Mouse (Mus musculus) lung, adult 2 months (tissue): ENCODE results near the gene Ddr2. TPM values are rescaled to one million over a fixed set of nuclear protein-coding genes. Genes with fewer than 3 reads are reported as not detected.

Experiments used
- DNase-seq: peaks from one replicate; pipeline ENCODE4 v3.0.0; 2022
- H3K4me1 ChIP-seq: fragments of 200-500 bp; 2 replicates; pipeline ENCODE4 v1.6.1; 2011; ENCODE audit warnings: low read length; ENCODE audit not compliant: control insufficient read depth, insufficient read depth
- H3K4me3 ChIP-seq: fragments of 200-500 bp; replicated peaks from 2 replicates; pipeline ENCODE3; 2011; ENCODE audit warnings: low read depth, mild to moderate bottlenecking, control low read depth, low read length; ENCODE audit errors: extremely low read depth
- CTCF ChIP-seq: fragments of 200-500 bp; IDR thresholded peaks from 2 replicates; pipeline ENCODE4 v1.5.1; 2011; ENCODE audit warnings: mild to moderate bottlenecking, low read length, control low read depth; ENCODE audit not compliant: insufficient read depth
- POLR2A ChIP-seq: fragments of 200-500 bp; IDR thresholded peaks from 2 replicates; pipeline ENCODE4 v1.6.1; 2011; ENCODE audit warnings: low read depth, mild to moderate bottlenecking, control low read depth, low read length, borderline replicate concordance; ENCODE audit errors: extremely low read depth
- WGBS: fragments of 180-500 bp; shearing (Covaris S2); methylation state at CpG from one replicate; pipeline ENCODE4 v1.1.7; 2018; 5-methylcytosine and 5-hydroxymethylcytosine counted together
- polyA plus RNA-seq: library from polyadenylated mRNA; depleted of rRNA; stranded (reverse); fragments of >200 nt; gene quantifications from 2 replicates; pipeline ENCODE4 v1.2.3, GENCODE M21; 2012

Ddr2 gene
- polyA plus RNA-seq, 1 experiment, result 42.6 TPM

DNA sequence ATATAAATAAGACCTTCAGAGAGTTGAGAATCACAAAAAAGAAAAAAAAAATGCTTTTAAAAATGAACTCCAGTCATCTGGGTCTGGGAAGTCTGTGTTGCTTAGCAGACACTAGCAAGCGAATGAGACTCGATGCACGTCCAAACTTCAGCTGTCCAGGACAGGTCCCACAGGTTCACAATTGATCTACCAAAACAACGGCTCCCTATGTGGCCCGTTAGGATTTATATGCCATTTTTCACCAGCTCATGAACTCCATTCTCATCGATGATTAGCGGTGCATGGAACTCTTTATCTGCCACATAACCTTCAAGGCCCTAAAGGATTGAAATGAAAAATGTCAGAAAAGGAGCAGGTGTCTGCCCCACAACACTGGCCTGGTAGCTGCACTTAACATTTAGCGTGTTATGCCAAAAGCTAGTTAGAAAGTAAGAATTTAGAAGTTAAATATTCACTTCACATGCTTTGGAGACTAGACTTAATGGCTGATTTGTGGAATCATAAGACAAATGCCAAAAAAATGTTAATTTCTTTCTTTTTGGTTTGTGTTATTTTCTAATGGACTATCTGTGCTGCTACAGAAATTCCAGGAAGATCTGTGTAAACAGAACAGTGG, 31.8 kb upstream of the Ddr2 start:
- H3K4me1 ChIP-seq, result no peaks in the 10 kb centered on the region
- DNase-seq, result no peak
- TF ChIP-seq POLR2A (no peak), CTCF (no peak)
- 96% methylated on average over 8 of the region's 8 CpGs for WGBS
- H3K4me3 ChIP-seq, result no peak overlapping the region

GRCm38 (mm10) chr1:170141626-170142025, 31.1 kb upstream of the Ddr2 start:
- 93% methylated on average over 5 of the region's 5 CpGs for WGBS

DNA sequence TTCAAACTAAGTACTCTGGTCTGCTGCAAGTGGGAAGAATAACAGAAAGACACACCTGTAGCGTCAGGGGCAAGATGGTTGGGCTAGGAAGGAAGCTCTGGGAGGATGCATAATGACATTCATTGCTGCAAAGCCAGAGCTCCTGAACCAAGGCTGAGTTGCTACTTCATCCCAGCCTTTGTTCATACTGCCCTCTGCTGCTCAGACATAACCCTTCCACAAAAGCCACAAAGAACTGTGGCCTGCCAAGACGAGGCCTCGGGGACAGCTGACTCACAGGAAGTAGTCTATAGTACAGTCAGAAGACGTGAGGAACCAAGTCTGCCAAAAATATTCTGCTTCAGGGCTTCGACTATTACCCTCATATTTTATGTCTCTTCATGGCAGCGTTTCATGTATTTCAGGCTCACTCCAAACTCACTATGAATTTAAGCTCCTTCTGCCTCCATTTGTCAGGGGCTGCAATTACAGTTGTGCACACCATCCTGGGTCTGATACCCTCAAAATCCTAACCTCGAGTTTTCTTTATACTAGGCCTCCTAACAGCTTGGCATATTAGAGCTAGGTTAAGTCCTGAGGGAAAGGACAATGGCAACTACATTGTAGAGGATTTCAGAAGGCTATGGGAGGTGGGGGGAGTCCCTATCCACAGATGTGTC, 25.9 kb upstream of the Ddr2 start:
- 9% methylated on average over 7 of the region's 7 CpGs for WGBS

More at GRCm38 (mm10) chr1:170141626-170142025, 31.1 kb upstream of the Ddr2 start:
- TF ChIP-seq POLR2A, result no peak
- TF ChIP-seq CTCF, result no peak
- H3K4me1 ChIP-seq, result no peaks in the 10 kb centered on the region
- no peak for DNase-seq
- H3K4me3 ChIP-seq, result no peak overlapping the region

DNA sequence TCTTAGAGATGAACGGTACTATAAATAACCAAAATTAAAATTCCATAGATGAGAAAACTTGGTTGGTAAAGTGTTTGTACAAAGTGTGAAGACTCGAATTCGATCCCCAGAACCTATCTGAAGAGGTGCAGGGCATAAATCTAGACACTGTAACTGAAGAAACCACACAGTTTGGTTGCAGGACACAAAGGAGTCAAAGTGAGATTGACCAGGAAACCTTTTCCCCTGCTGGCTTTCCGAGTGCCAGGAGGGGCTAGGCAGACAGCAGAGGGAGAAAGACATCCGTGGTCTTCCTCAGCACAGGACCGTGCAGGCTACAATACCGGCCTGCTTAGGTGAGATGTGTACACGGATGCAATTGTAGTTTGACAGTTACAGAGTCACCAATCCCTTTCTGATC, 23.7 kb upstream of the Ddr2 start:
- DNase-seq, result no peak
- TF ChIP-seq CTCF (no peak), POLR2A (no peak)
- no peak overlapping the region for H3K4me3 ChIP-seq
- WGBS, result 83% methylated on average over 8 of the region's 8 CpGs
- H3K4me1 ChIP-seq, result no peaks in the 10 kb centered on the region

More for the DNA sequence above, 25.9 kb upstream of the Ddr2 start:
- peak; percentile 30 for DNase-seq
- TF ChIP-seq POLR2A, result no peak
- TF ChIP-seq CTCF, result peak; percentile 66
- H3K4me1 ChIP-seq, result no peaks in the 10 kb centered on the region
- H3K4me3 ChIP-seq, result no peak overlapping the region

GRCm38 (mm10) chr1:170130962-170131361, 20.4 kb upstream of the Ddr2 start:
- TF ChIP-seq CTCF (no peak), POLR2A (no peak)
- Histone ChIP-seq H3K4me3 (no peak overlapping the region), H3K4me1 (no peaks in the 10 kb centered on the region)
- DNase-seq, result no peak
- WGBS, result 37% methylated on average over 3 of the region's 3 CpGs

- no peak for TF ChIP-seq CTCF
- no peak for TF ChIP-seq POLR2A
- Histone ChIP-seq H3K4me1 (no peaks in the 10 kb centered on the region), H3K4me3 (no peak overlapping the region)
- WGBS, result 67% methylated on average over 2 of the region's 2 CpGs
- DNase-seq, result no peak
Measured at GRCm38 (mm10) chr1:170124644-170125043, 14.1 kb upstream of the Ddr2 start.

- WGBS, result 74% methylated on average over 6 of the region's 6 CpGs
- DNase-seq, result no peak
Measured at GRCm38 (mm10) chr1:170113616-170114015, 3.1 kb upstream of the Ddr2 start.

DNA sequence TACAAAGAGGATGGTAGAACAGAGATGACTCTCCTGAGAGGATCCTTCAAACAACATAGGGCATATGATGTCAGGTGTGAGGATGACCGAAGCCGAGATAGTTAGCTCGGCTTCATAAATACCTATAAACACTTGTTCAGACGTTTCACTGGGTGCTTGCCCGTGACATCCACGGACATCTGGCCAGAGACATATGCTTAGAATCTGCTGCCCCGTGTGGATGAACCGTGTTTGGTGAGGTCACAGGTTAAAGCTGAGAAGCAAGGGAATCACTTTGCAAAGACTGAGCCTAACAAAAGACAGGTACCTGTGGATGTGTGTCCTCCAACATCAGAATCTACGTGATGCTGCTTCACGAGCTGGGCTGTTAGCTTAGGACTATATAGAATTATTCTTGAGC, 1.7 kb upstream of the Ddr2 start:
- DNase-seq, result no peak
- TF ChIP-seq POLR2A (no peak), CTCF (no peak)
- no peak overlapping the region for H3K4me3 ChIP-seq
- WGBS, result 86% methylated on average over 10 of the region's 10 CpGs
- H3K4me1 ChIP-seq, result no peaks in the 10 kb centered on the region

More at GRCm38 (mm10) chr1:170113616-170114015, 3.1 kb upstream of the Ddr2 start:
- Histone ChIP-seq H3K4me3 (no peak overlapping the region), H3K4me1 (no peaks in the 10 kb centered on the region)
- TF ChIP-seq POLR2A (no peak), CTCF (no peak)

- WGBS, result 75% methylated on average over 16 of the region's 16 CpGs
- no peak for DNase-seq
- Histone ChIP-seq H3K4me1 (no peaks in the 10 kb centered on the region), H3K4me3 (no peak overlapping the region)
- TF ChIP-seq POLR2A, result no peak
- TF ChIP-seq CTCF, result no peak
Measured at GRCm38 (mm10) chr1:170111651-170112226, 1.2 kb upstream of the Ddr2 start.
